Mouse (Mus musculus): Measurements from ENCODE around the gene 2200002D01Rik. TPM values are rescaled to one million over a fixed set of nuclear protein-coding genes. Genes with fewer than 3 reads are reported as not detected.
"Not testable (repeated sequence)": the region's sequence is repeated elsewhere in the genome, so short reads cannot be mapped to it uniquely, and the experiment has no call there.

2200002D01Rik gene
- polyA plus RNA-seq, 1 experiment from 2014 or later, result 1.7 TPM

DNA sequence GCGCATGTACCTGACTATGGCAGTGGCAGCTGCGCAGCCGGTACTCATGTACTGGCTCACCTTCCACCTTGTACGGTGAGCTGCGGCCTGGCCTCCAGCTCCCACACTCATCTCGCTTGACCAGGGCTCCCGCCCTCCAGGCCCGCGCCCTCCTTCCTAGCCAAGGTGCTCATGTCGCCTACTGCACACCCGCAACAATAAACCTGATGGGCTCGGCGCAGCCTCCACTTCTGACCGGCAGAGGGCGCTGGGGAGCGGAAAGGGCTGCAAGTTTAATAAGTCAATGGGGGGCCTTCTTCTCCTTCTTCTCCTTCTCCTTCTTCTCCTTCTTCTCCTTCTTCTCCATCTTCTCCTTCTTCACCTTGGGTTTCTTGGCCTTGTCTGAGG is 959 bp downstream of the 2200002D01Rik start:
- Histone ChIP-seq H3K27me3 (peaks cover 22% of the 10 kb centered on the region), H3K27ac (no peak overlapping the region), H3K4me1 (peaks cover 16% of the 10 kb centered on the region), H3K9me3 (no peaks in the 10 kb centered on the region), H3K36me3 (peaks cover 40% of the 10 kb centered on the region), H3K4me2 (replicated peaks) (peak overlapping the region; percentile 58), H3K9ac (0 out of 2 replicates have a peak overlapping the region, but pooled peaks have one; percentile 20), H3K4me3 (peak overlapping the region; percentile 29)
- 29% methylated on average over 16 of the region's 16 CpGs for WGBS
- no peak for ATAC-seq (ENCODE audit: low FRiP score, low read depth)

DNA sequence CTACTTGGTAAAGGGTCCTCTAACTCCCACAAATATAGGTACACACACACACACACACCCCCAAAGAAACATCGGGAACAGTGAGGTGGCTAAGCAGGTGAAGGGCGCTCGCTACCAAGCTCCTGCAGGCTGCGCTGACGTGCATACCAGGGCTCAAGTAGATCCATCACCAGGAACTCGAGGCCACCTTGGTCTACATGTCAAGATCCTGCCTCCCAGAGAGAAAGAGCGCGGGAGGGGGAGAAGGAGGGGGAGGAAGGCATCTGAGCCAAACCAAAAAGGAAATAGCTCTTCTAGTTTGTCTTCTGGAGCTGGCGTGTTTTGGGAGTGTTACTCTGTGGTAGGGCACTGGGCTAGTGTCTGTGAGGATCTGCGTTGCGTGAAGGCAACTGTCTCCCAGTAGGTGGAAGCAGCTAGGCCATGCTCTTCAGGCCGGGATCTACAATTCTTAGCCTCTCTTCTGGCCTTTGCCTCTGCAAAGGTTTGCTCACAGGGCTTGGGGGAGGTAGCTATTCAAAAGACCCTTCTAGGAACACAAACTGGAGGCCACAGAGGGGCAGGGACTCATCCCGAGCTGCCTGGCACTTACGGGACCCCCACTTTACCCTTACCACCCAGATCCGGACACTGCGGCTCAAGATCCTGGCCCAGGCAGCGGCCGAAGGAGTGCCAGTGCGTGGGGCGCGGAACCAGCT is 1.5 kb downstream of the 2200002D01Rik start:
- Histone ChIP-seq H3K4me1 (peaks cover 16% of the 10 kb centered on the region), H3K4me2 (replicated peaks) (no peak overlapping the region; the same call in 1 of the 2 replicates), H3K27me3 (peaks cover 22% of the 10 kb centered on the region), H3K27ac (no peak overlapping the region), H3K9me3 (no peaks in the 10 kb centered on the region), H3K9ac (0 out of 2 replicates have a peak overlapping the region, but pooled peaks have one; percentile 20), H3K36me3 (peaks cover 40% of the 10 kb centered on the region), H3K4me3 (no peak overlapping the region)
- no peak for ATAC-seq (ENCODE audit: low FRiP score, low read depth)
- WGBS, result 87% methylated on average over 21 of the region's 21 CpGs

DNA sequence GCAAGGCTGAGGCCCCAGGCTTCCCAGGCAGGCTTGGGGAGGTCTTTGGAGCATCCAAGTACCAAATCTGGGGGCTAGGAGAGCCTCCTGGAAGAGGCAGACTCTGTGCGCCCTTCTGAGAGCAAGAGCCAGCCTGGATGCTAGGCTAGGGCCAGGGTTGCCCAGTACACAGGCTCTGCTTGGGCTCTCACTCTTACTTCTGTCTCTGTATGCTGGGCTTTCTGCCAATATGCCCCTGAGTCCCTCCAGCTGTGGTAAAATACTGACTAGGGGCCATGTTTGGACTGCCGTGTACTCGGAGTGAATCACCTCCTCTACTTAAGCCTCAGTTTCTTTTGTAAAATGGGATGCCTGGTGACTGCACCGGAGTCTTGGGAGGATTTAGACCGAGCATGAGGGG is 2.3 kb downstream of the 2200002D01Rik start:
- 87% methylated on average over 5 of the region's 5 CpGs for WGBS
- no peak overlapping the region for H3K4me2 ChIP-seq (replicated peaks)
- peak overlapping the region; percentile 25; the same call in 1 of the 2 replicates for H3K9ac ChIP-seq
- H3K36me3 ChIP-seq, result peaks cover 40% of the 10 kb centered on the region
- peaks cover 22% of the 10 kb centered on the region for H3K27me3 ChIP-seq
- H3K27ac ChIP-seq, result no peak overlapping the region
- no peak overlapping the region for H3K4me3 ChIP-seq
- peaks cover 16% of the 10 kb centered on the region for H3K4me1 ChIP-seq
- no peaks in the 10 kb centered on the region for H3K9me3 ChIP-seq
- ATAC-seq (ENCODE audit: low FRiP score, low read depth), result no peak

DNA sequence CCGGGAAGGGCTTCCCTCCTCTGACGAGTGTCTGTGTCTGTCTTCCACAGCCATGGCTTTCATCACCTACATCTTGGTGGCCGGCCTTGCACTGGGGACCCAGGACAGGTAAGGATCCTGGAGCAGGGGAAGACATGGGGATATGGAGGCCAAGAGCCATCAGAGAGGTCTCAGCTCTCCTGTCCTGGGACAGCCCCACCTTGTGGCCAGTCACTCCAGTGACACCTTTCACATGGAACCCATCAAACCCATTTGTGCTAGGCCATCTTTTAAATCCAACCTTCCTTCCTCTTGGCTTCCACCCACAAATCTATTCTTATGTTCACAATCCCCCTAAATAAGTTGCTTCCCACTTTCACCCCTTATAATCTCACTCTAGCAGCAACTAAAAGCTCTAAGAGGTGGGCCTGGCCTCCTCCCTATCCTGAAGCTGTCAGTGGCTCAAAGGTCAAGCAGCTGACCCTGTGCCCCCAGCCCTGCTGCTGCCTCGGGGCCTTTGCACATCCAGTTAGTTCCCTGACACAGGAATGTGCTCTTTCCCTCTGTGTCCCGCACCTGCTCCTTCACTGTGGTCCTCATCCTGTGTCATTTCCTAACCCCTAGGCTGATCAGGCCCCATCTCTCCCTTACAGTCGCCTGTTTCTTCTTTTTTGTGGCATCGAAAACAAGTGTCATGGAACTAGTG is 3.4 kb downstream of the 2200002D01Rik start:
- Histone ChIP-seq H3K27ac (no peak overlapping the region), H3K4me2 (replicated peaks) (no peak overlapping the region), H3K9ac (no peak overlapping the region), H3K36me3 (peaks cover 43% of the 10 kb centered on the region), H3K4me3 (no peak overlapping the region), H3K9me3 (no peaks in the 10 kb centered on the region), H3K4me1 (peaks cover 20% of the 10 kb centered on the region), H3K27me3 (peaks cover 22% of the 10 kb centered on the region)
- no peak for ATAC-seq (ENCODE audit: low FRiP score, low read depth)
- WGBS, result 85% methylated on average over 7 of the region's 7 CpGs

DNA sequence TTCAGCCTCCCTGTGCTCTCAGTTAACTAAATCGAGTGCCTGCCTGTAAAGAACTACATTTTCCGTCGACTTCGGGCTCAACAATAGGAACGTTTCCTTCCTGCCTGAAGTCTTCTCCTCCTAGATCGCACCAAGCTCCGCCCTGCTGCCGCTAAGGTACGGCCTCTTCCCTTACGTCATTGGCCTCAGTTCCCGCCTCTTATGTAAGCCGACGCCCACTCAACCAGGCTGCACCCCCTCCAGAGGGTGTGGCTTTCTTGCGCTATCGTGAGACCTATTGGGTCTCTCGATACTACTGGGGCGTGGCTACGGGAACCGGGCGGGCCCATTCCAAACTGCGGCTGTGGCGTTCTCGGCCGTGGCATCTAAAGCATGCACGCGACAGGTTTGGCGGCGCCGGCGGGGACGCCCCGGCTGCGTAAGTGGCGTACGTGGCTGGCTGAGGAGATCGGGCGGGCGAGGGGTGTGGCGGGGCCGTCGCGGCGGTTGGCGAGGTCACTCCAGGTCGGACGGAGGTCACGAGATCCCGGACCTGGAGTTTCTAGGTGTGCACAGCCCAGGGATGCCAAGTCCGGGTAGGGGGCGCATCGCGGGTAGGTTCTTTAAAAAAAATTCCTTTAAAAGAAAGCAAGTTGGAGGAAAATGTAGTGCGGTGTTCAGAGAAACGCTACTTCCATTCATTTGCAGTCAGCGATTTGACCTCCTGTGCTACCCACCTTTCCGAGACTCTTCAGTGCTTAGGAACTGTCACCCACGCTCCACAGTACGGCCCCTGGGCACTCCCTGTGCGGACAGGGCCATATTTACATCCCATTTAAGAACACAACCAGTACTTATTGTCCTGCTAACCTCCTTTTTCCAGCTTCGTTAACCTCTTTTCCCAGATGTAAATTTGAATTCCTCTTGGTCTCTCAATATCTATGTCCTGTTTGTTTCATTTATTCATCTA is 10.0 kb downstream of the 2200002D01Rik start, which contains the start of gene Yif1b:
TSS of gene Yif1b (plus strand) at position 311 of the 949 bp plus-strand sequence.
- Histone ChIP-seq H3K4me2 (replicated peaks) (peak within 1 kb of the TSS; percentile 86), H3K9ac (peak within 1 kb of the TSS; percentile 78), H3K4me1 (peaks cover 18% of the 10 kb centered on the region), H3K27me3 (peaks cover 8% of the 10 kb centered on the region), H3K4me3 (peak within 1 kb of the TSS; percentile 68), H3K9me3 (no peaks in the 10 kb centered on the region), H3K36me3 (peaks cover 3% of the 10 kb centered on the region; the same call in 1 of the 2 replicates), H3K27ac (peak within 1 kb of the TSS; percentile 86)
- WGBS, result under 1% methylated on average over 60 of the region's 60 CpGs
- ATAC-seq (ENCODE audit: low FRiP score, low read depth), result peak; percentile 97

DNA sequence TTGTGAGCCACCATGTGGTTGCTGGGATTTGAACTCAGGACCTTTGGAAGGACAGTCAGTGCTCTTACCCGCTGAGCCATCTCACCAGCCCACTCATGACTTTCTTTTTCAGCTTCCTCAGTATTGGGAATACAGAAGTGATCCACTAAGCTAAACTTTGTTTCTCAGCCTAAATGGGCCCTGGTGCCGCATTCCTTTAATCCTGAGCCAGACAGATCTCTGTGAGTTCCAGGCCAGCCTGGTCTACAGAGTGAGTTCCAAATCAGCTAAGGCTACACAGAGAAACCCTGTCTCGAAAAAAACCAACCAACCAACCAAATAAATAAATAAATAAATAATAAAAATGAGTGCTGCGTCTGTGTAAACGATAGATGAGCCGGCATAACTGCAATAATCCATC is 10.7 kb downstream of the 2200002D01Rik start:
- H3K36me3 ChIP-seq, H3K9me3 ChIP-seq: not testable (repeated sequence)
- peak overlapping the region; percentile 68 for H3K4me3 ChIP-seq
- WGBS, result 30% methylated on average over 6 of the region's 6 CpGs
- H3K9ac ChIP-seq, result peak overlapping the region; percentile 62
- ATAC-seq (ENCODE audit: low FRiP score, low read depth), result peak; percentile 6; the same call in 1 of the 2 replicates
- H3K4me2 ChIP-seq (replicated peaks), result peak overlapping the region; percentile 86
- H3K27me3 ChIP-seq, result peaks cover 15% of the 10 kb centered on the region
- peaks cover 18% of the 10 kb centered on the region for H3K4me1 ChIP-seq
- peak overlapping the region; percentile 86 for H3K27ac ChIP-seq

DNA sequence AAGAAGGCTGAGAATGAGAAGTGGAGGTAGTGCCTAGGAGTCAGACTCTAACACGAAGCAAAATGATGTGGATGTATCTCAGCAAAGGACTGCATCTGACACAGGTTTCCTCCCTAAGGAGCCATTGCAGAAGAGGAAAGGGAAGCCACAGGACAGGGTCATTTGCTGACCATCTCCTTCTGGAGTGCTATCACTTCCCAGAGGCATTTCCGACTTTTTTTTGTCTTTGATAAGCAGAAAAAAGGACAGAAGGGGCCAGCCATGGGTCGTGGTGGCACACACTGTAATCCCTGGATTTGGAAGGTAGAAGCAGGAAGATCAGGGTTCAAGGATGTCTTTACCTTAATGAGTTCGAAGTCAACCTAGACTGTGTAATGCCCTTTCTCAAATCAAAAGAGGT is 11.7 kb downstream of the 2200002D01Rik start:
- WGBS, result 80% methylated on average over 4 of the region's 4 CpGs
- no peak overlapping the region for H3K27ac ChIP-seq
- H3K27me3 ChIP-seq, result peaks cover 25% of the 10 kb centered on the region
- no peak overlapping the region for H3K4me2 ChIP-seq (replicated peaks)
- peaks cover 3% of the 10 kb centered on the region; the same call in 1 of the 2 replicates for H3K36me3 ChIP-seq
- H3K9me3 ChIP-seq, result no peaks in the 10 kb centered on the region
- H3K4me3 ChIP-seq, result no peak overlapping the region
- H3K9ac ChIP-seq, result no peak overlapping the region
- H3K4me1 ChIP-seq, result peaks cover 21% of the 10 kb centered on the region
- no peak for ATAC-seq (ENCODE audit: low FRiP score, low read depth)

DNA sequence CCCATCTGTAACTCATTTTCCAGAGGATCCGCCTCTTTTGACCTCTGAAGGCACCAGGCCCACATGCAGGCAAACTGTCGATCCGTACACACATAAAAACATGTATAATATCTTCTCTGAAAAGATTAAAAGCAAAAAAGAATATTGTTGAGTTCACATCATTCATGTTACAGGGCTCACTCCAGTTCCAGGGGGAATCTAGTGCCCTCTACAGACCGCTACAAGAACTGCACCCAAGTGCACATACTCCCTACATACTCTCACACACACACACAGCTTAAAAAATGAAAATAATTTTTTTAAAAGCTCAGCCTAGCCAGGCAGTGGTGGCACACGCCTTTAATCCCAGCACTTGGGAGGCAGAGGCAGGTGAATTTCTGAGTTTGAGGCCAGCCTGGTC is 13.6 kb downstream of the 2200002D01Rik start:
- no peaks in the 10 kb centered on the region for H3K36me3 ChIP-seq
- H3K9me3 ChIP-seq, result no peaks in the 10 kb centered on the region
- no peak for ATAC-seq (ENCODE audit: low FRiP score, low read depth)
- WGBS, result 70% methylated on average over 5 of the region's 5 CpGs
- H3K4me3 ChIP-seq, result no peak overlapping the region
- peaks cover 17% of the 10 kb centered on the region for H3K4me1 ChIP-seq
- H3K27me3 ChIP-seq, result peaks cover 45% of the 10 kb centered on the region
- no peak overlapping the region for H3K9ac ChIP-seq
- H3K4me2 ChIP-seq (replicated peaks), result no peak overlapping the region
- H3K27ac ChIP-seq, result no peak overlapping the region

DNA sequence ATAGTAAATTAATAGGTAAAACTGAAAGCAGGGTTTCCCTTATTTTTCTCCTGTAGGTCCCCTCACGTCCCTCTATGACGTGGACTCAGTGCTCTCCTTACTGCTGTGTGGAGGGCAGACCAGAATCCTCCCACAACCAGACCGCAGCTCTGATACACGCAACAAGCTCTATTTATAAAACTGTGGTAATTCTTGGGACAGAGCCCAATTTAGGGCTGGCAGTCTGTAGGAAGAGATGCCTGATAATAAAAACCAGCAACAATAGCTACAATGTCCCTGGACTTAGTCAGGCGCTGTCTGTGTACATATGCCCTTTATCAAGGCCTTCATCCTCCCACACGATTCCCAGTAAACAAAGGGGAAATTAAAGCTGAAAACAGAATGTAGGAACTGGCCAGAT is 14.5 kb downstream of the 2200002D01Rik start:
- peaks cover 8% of the 10 kb centered on the region; the same call in 1 of the 2 replicates for H3K4me1 ChIP-seq
- H3K9me3 ChIP-seq, result no peaks in the 10 kb centered on the region
- no peak overlapping the region for H3K9ac ChIP-seq
- no peaks in the 10 kb centered on the region for H3K36me3 ChIP-seq
- H3K4me2 ChIP-seq (replicated peaks), result no peak overlapping the region
- no peak overlapping the region for H3K27ac ChIP-seq
- WGBS, result 72% methylated on average over 6 of the region's 6 CpGs
- H3K4me3 ChIP-seq, result no peak overlapping the region
- H3K27me3 ChIP-seq, result peaks cover 50% of the 10 kb centered on the region
- no peak for ATAC-seq (ENCODE audit: low FRiP score, low read depth)

DNA sequence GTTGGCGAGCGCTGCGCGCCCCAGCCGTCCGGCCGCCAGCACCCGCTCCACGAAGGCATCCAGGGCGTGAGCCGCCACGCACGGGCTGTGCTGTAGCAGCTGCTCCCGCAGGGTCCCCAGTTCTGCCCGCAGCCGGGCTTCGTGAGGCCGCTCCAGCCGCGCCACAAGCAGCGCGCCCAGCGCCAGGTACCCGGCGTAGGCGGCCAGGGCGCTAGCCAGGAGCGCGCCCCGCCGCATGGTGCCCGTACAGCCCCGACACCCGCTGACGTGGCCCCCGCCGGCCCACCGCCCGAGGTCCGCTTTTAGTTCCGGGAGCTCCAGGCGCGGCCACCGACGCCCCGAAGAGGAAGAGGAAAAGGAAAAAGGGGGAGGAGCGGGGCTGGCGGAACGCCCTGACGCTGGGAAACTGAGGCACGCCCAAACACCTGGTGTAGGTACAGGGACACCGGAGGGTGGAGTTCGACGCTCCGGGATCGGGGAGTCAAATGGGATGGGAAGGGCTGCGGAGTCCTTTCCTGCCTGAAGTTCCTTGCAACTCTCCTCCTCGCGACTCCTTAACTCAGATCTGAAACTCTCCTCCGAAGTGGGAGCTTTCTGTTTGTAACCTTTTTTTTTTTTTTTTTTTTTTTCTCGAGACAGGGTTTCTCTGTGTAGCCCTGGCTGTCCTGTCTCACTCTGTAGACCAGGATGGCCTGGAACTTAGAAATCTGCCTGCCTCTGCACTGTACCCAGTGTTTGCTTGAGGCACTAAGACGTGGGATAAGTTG is 15.8 kb downstream of the 2200002D01Rik start, which contains the start of gene Kcnk6:
TSS of gene Kcnk6 (minus strand) at position 269 of the 767 bp plus-strand sequence.
- Histone ChIP-seq H3K27me3 (peaks cover 50% of the 10 kb centered on the region), H3K4me2 (replicated peaks) (peak within 1 kb of the TSS; percentile 95), H3K4me1 (peaks cover 6% of the 10 kb centered on the region; the same call in 1 of the 2 replicates), H3K36me3 (no peaks in the 10 kb centered on the region), H3K4me3 (peak within 1 kb of the TSS; percentile 66), H3K9ac (peak within 1 kb of the TSS; percentile 79), H3K27ac (no peak within 1 kb of the TSS), H3K9me3 (no peaks in the 10 kb centered on the region)
- no peak; the same call in 1 of the 2 replicates for ATAC-seq (ENCODE audit: low FRiP score, low read depth)
- 2% methylated on average over 62 of the region's 62 CpGs for WGBS

DNA sequence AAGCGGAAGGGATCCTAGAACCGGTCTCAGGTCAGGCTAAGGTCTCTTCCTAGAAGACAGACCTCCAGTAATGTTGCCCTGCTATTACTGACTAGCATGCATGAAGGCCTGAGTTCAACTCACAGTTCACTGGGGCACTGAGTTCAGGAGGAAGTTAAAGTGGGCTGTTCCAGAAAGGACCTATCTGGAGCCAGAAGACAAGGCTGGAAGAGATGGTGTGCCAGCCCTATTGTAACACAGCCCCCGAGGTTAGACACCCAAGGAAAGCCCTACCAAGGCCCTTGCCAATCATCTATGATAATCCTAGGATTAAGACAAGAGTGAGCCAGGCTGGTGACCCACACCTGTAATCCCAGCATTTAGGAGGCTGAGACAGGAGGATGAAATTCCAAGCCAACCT is 16.7 kb downstream of the 2200002D01Rik start:
- H3K9ac ChIP-seq, result peak overlapping the region; percentile 79; the same call in 1 of the 2 replicates
- H3K4me1 ChIP-seq, result peaks cover 5% of the 10 kb centered on the region; the same call in 1 of the 2 replicates
- no peaks in the 10 kb centered on the region for H3K9me3 ChIP-seq
- peak overlapping the region; percentile 95 for H3K4me2 ChIP-seq (replicated peaks)
- no peaks in the 10 kb centered on the region for H3K36me3 ChIP-seq
- peaks cover 50% of the 10 kb centered on the region for H3K27me3 ChIP-seq
- no peak for ATAC-seq (ENCODE audit: low FRiP score, low read depth)
- H3K4me3 ChIP-seq, result peak overlapping the region; percentile 66
- no peak overlapping the region for H3K27ac ChIP-seq
- WGBS, result 47% methylated on average over 3 of the region's 3 CpGs
